Mouse (Mus musculus) T-cell, adult 2 months (primary cell): ENCODE measurements around the gene Hoxa3.

Experiments used
- DNase-seq: peaks from one replicate; pipeline ENCODE4 v3.0.0; 2022; ENCODE audit warnings: low spot score

Hoxa3 gene

DNA sequence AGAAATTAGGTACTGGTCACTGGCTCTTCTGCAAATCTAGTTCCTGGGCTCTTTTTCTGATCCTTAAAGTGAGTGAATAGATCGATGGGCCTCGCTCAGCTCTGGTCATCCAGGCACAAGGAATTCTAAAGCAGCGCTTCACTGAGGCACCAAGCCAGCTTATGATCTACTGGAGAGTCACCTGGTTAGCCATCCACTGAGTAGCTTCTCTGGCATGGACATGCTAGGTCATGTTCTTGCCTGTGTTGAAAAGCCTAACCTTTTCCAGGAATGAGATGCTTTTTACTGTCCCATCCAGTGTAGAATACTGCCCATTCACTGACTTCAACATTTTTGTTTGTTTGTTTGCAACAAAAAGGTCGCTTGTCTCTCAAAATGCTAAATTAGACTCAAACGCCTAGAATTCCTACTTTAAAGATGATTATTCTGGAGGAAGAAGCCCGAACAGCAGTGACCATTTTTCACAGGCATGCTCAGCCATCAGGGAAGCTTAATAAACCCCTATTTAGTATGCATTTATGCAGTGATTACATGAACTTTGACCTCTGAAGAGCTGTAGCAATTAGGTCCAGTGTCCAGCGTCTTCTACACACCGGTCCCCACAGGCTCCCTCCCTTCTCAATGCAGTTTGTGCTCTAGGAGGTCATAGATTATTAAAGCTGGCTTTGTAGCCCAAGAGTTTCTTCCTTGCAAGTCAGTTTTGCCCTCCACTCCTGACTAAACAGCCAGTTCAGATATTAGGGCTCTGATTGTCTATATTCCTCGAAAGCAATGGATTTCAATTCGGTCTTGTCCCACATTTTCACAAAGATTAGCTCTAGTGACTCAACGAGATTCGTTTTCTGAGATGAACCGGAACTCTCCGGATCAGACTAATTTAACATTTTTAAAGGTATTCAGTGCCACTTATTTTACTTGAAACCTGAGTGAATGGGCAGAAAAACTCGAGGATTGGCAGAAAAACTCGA, 60.6 kb downstream of the Hoxa3 start:
- DNase-seq = no peak

DNA sequence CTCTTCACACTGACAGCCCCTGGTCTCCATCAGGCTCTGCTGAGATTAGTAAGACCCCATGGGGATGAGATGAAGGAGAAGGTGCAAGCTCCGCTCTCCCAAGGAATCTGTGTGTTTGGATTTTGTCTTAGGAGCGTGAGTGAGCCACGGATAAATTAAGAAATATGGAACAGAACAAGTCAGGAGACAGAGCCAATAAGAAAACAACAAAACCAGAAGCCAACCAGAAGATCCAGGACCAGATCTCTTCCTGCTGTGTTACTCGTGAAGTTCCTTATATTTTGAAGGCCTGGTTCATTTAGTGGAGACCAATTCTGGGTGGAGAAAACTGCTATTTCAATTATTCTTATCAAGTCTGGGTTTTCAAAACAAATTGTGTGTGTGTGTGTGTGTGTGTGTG, 61.6 kb downstream of the Hoxa3 start:
- no peak for DNase-seq

DNA sequence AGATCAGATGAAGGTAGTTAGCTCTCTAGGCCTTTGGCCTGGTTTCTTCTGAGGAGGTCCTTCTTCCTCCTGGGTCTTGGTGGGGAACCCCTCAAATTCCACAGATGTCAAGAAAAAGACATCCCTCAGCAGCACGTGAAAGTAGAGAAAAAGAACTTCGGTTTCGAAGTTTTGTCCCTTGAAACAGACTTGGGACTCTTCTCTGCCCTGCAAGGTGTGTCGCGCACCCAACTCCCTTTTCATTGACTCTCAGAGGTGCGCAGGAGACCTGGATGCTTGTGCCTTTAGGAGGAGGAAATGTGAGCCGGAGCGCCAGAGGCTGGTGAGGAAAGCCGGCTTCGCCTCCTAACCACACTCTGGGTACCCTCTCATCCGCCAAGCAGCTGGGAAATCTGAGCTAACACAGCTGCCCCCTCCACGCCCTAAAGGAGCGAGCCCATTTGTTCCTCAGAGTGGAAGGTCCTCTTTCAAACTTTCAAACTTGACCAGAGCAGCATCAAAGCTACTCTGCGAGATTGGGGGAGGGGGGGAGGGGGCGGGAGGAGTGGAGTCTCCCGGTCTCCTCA, 62.7 kb downstream of the Hoxa3 start:
- DNase-seq = no peak

DNA sequence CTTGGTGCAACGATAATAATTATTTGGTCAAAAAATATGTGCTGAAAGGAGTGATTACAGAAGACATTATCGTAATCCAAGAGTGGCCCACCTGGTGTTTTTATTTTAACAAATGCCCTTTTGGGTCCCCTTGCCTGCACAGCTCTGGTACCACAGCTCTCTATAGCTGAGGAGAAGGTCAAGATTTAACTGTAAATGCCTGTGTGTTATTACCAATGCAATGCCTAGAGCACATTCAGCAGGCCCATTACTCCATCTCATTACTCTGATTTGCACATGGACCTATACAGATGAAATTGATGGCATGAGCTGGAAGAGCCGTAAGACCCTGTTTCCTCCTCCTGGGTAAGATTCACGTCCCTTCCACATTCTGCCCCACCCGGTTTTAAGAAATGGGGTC, 74.0 kb downstream of the Hoxa3 start:
- no peak for DNase-seq

DNA sequence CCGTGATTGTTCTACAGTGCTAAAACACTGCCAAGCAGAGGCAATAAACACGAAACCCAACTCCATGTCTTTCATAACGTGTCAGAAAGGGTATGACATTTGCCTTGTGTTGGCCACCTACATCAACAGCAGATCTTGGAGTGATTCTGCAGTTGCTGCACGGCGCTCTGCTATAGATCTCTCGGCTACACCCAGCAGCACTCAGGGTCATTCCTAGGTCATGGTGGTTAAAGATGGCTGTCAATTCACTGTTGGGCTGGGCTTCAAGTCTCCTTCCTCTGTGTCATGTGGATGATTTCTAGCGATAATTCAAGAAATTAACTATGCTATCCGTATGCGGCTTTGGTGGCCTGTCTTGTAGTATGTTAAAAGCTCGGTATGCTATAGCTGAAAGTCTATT, 74.6 kb downstream of the Hoxa3 start:
- no peak for DNase-seq

DNA sequence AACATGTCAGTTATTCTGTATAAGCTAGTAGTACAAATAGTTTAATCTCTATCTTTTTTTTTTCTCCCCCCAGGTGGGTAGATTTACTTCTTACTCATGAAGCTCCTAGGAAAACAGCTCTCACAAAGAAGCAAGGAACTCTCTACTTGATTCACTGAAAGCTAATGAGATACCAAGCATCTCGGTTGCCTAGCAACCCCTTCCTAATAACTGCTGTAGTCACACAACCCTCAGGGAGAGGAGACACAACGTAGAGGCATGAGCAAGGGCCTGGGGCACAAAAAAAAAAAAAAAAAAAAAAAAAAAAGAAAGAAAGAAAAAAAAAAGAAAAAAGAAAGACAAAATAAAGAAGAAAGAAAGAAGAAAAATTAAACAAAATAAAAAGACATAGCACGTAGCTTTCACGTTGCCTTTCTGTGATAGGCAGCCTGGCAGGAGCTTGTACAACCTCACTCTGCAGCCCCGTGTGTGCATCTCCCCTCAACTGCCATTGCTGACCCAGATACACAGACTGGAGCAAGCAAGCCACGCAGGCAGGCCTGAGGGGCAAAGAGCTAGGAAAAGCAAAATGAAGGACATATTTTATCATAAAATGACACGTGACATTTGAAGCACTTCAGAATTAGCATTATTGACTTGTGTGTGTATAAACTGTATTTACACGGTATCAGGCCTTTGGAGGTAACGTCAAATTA, 75.1 kb downstream of the Hoxa3 start:
- no peak for DNase-seq

DNA sequence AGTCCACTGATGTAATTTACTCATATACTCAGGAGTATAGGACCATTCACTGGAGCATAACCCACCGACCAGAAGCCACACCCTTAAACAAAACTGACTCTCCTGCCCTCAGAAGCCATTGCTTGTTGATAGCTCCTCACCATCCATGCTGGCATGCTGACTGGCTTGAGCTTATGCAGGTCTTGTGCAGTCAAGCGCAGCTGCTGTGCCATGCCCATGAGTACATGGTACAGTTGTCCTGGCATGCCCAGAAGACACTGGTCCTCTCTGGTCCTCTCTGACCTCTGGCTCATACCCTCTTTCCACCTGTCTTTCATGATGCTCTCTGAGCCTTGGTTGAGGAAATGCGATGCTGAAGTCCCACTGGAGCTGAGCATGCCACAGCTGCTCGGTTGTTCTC, 89.5 kb downstream of the Hoxa3 start:
- no peak for DNase-seq

DNA sequence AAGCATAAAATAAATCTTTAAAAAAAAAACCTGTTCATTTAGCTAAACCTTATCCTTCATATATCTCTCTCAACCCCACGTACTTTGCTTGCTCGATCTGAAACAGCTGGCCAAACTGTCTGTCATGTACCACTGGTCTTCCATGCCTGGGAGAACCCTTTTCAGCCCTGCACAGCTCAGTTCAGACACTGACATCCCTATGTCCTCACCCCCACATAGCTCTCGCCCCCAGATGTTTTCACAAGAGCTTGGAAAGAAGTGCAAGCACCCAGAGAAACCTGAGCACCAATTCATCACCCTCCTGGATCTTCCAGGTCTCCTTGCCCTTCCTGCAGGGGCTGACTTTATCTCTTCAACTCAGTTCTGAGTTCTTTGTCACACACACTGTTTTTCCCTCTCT, 92.0 kb downstream of the Hoxa3 start:
- no peak for DNase-seq
